Mouse (Mus musculus) kidney, embryonic 15.5 days (tissue): ENCODE data around the gene Ano4. TPM values are rescaled to one million over a fixed set of nuclear protein-coding genes. Genes with fewer than 3 reads are reported as not detected.
"Not testable (repeated sequence)": the region's sequence is repeated elsewhere in the genome, so short reads cannot be mapped to it uniquely, and the experiment has no call there.

ENCODE experiments used
- ATAC-seq: fragments of 200-750 bp; cut with Nextera tagmentation; replicated peaks from 2 replicates; pipeline ENCODE4 v1.8.0; 2017; ENCODE audit warnings: moderate TSS enrichment; ENCODE audit not compliant: low FRiP score
- H3K27ac ChIP-seq: fragments of 300-500 bp; sonication (generic); 2 replicates; pipeline ENCODE4 v1.5.1; 2015; ENCODE audit warnings: mild to moderate bottlenecking, inconsistent platforms
- H3K27me3 ChIP-seq: fragments of 300-500 bp; sonication (generic); 2 replicates; pipeline ENCODE4 v1.6.1; 2015; ENCODE audit warnings: inconsistent platforms
- H3K36me3 ChIP-seq: fragments of 300-500 bp; sonication (generic); 2 replicates; pipeline ENCODE4 v1.6.1; 2015; ENCODE audit warnings: inconsistent platforms
- H3K4me1 ChIP-seq: fragments of 300-500 bp; sonication (generic); 2 replicates; pipeline ENCODE4 v1.6.1; 2015; ENCODE audit warnings: inconsistent platforms
- H3K4me2 ChIP-seq: fragments of 300-500 bp; sonication (generic); 2 replicates; pipeline ENCODE4 v1.6.1; 2015; ENCODE audit warnings: moderate library complexity, mild to moderate bottlenecking, inconsistent platforms
- H3K4me3 ChIP-seq: fragments of 300-500 bp; sonication (generic); replicated peaks from 2 replicates; pipeline ENCODE4 v1.5.1; 2015; ENCODE audit warnings: mild to moderate bottlenecking, inconsistent platforms
- H3K9ac ChIP-seq: fragments of 300-500 bp; sonication (generic); 2 replicates; pipeline ENCODE4 v1.6.1; 2015; ENCODE audit warnings: mild to moderate bottlenecking, inconsistent platforms
- H3K9me3 ChIP-seq: fragments of 300-500 bp; sonication (generic); replicated peaks from 2 replicates; pipeline ENCODE4 v1.6.1; 2016; ENCODE audit warnings: inconsistent platforms
- WGBS: fragments of 180-500 bp; shearing (Covaris S2); methylation state at CpG from one replicate; pipeline ENCODE4 v1.1.7; 2015; ENCODE audit warnings: mixed read lengths; 5-methylcytosine and 5-hydroxymethylcytosine counted together
- polyA plus RNA-seq: library from polyadenylated mRNA; unstranded; fragments of >200 nt; fragmentation: Nextera tagmentation; extraction: Ambion mirVana; gene quantifications from 2 replicates; pipeline ENCODE4 v1.2.1, GENCODE M21; 2015

Gene Ano4
- polyA plus RNA-seq, 1 experiment from 2014 or later = 5.4 TPM

DNA sequence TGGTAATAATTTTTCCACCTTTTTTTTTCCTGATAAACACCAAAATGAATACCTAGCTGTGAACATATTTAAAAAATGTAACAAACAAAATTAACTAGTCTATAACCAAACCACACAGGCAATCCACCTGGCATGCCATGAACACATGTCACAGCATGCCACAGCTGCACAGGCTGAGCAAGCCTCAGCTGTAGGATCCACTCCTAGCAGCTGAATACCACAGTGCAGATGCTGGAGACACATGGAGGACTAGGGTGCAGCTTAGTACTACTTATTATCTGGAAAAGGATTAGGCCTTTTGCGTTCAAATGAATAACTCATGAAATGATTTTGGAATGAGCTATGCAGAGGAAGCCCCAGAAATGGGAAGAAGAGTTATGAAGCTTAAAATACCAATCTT is 233.6 kb downstream of the Ano4 start:
- H3K27me3 ChIP-seq = no peaks in the 10 kb centered on the region
- H3K4me3 ChIP-seq = no peak overlapping the region
- H3K9me3 ChIP-seq = no peaks in the 10 kb centered on the region
- no peak overlapping the region for H3K4me2 ChIP-seq
- no peak for ATAC-seq
- H3K4me1 ChIP-seq = no peaks in the 10 kb centered on the region
- no peak overlapping the region for H3K9ac ChIP-seq
- no peaks in the 10 kb centered on the region for H3K36me3 ChIP-seq
- H3K27ac ChIP-seq = no peak overlapping the region
- WGBS = 92% methylated on average over 1 of the region's 1 CpGs

DNA sequence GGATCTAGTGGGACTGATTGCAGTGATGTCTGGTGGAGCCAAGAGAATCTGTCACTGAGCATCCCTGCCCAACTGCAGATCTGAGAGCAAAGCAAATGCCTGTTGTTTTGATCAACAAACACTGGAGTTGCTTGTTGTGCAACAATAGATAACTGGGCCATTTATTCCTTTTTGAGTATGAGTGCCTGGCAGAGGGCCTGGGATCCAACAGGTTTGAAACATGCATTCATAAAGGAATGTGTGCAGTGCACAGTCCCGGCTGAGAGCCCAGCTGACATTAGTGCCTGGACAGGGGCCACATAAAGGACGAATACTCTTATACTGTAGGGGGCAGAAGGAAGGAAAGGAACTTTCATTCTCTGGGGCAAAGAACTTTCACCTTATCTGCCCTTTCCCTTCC is 241.0 kb downstream of the Ano4 start:
- Histone ChIP-seq H3K9me3 (no peaks in the 10 kb centered on the region), H3K36me3 (no peaks in the 10 kb centered on the region), H3K9ac (no peak overlapping the region), H3K27me3 (no peaks in the 10 kb centered on the region), H3K4me3 (no peak overlapping the region), H3K27ac (no peak overlapping the region), H3K4me2 (no peak overlapping the region), H3K4me1 (no peaks in the 10 kb centered on the region)
- ATAC-seq = no peak
- 68% methylated on average over 2 of the region's 2 CpGs for WGBS

DNA sequence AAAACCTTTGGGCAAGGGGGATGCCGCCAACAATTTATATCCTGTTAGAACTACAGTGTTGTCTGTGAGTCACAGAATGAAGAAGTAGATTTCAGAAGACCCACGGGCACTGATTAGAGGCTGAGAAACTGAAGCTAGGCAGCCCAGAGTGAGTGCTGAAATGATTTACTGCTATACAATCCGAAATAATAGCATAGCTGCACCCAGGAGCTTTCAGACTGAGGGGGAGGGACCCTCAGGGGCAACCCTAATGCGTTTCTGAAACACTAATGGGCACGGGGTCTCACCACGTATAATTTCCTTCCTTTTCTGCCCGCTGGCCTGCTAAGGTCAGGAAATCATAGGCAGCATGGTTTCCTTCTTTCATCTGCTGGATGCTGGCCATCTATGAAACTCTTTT is 242.5 kb downstream of the Ano4 start:
- WGBS = 21% methylated on average over 7 of the region's 7 CpGs
- no peak for ATAC-seq

DNA sequence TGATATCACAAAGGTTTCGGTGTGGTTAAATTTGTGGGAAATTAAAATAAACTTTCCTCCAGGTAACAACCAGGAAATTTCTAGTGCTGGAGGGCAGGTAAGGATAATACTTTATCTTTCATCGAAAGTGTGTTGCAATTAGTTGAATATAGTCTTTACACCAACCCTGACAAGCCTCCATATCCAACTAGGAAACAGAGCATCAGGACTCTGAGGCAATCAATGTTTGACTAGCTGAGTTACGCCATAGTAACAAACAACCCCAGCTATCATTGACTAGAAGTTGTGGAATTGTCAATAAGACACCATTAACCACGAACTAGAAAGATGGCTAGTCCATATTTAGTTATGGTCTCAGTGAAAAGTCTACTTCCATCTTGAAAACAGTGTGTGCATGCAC is 246.4 kb downstream of the Ano4 start:
- H3K9me3 ChIP-seq = no peaks in the 10 kb centered on the region
- WGBS = 79% methylated on average over 4 of the region's 4 CpGs
- H3K4me1 ChIP-seq = no peaks in the 10 kb centered on the region
- ATAC-seq = no peak
- H3K27me3 ChIP-seq = no peaks in the 10 kb centered on the region
- H3K4me3 ChIP-seq = no peak overlapping the region
- no peak overlapping the region for H3K9ac ChIP-seq
- no peaks in the 10 kb centered on the region for H3K36me3 ChIP-seq
- no peak overlapping the region for H3K27ac ChIP-seq
- no peak overlapping the region for H3K4me2 ChIP-seq

More for the DNA sequence above, 242.5 kb downstream of the Ano4 start:
- Histone ChIP-seq H3K36me3 (no peaks in the 10 kb centered on the region), H3K4me1 (no peaks in the 10 kb centered on the region), H3K27me3 (no peaks in the 10 kb centered on the region), H3K4me3 (no peak overlapping the region), H3K27ac (no peak overlapping the region), H3K9ac (no peak overlapping the region), H3K4me2 (no peak overlapping the region), H3K9me3 (no peaks in the 10 kb centered on the region)

DNA sequence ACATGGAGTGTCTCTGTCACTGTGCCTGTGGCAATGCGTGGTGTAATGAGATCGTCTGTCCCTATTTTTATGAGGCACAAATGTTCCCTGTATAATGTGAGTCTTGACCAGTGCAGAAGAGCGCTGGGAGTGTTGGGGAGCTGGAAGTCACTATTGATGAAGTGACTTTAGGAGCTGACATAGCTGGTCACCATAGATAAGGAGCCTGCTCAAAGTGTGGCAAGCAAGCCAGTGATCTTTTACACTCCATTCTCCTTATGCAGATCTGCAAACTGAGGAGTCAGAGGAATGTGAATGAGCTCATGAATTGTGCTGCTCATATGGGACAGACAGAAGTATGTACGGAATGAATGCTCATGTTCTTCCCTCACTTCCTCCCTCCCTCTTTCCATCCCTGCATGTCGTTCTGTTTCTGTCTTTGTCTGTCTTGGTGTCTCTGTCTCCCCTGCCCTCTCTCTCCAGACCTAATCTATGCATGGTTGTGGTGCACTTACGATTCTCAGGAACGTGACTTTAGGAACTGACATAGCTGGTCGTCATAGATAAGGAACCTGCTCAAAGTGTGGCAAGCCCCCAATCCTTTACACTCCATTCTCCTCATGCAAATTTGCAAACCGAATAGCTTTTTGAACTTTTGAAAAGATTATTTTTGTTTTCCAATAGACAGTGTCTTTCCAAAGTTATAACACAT is 252.1 kb downstream of the Ano4 start:
- no peaks in the 10 kb centered on the region for H3K4me1 ChIP-seq
- H3K9ac ChIP-seq = no peak overlapping the region
- ATAC-seq = peak; percentile 36; the same call in 1 of the 2 replicates
- no peak overlapping the region for H3K4me3 ChIP-seq
- H3K36me3 ChIP-seq = no peaks in the 10 kb centered on the region
- WGBS = 72% methylated on average over 9 of the region's 9 CpGs
- no peaks in the 10 kb centered on the region for H3K27me3 ChIP-seq
- no peaks in the 10 kb centered on the region for H3K9me3 ChIP-seq
- H3K4me2 ChIP-seq = no peak overlapping the region
- H3K27ac ChIP-seq = no peak overlapping the region

DNA sequence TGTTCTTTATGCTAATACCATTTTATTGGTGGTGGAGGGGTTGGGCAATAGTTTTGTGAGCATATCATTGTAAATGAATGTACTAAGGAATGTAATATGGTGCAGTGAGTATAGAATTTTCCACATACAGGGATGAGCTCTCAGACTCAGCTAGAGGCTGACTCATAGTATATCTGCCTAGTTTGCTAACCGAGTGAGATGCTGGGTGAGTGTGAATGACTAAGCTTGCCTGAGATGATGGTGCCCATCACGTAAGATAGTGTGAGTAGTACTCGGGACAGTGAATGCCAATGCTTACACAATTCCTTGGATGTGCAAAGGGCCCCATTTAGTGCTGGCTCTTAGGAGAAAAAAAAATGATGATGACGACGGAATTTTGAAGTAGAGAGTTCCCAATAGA is 267.1 kb downstream of the Ano4 start:
- no peaks in the 10 kb centered on the region for H3K36me3 ChIP-seq
- H3K4me1 ChIP-seq = no peaks in the 10 kb centered on the region
- no peak overlapping the region for H3K4me3 ChIP-seq
- H3K9me3 ChIP-seq = no peaks in the 10 kb centered on the region
- no peak overlapping the region for H3K9ac ChIP-seq
- ATAC-seq = no peak
- H3K27me3 ChIP-seq = no peaks in the 10 kb centered on the region
- 92% methylated on average over 5 of the region's 5 CpGs for WGBS
- H3K27ac ChIP-seq = no peak overlapping the region
- no peak overlapping the region for H3K4me2 ChIP-seq

DNA sequence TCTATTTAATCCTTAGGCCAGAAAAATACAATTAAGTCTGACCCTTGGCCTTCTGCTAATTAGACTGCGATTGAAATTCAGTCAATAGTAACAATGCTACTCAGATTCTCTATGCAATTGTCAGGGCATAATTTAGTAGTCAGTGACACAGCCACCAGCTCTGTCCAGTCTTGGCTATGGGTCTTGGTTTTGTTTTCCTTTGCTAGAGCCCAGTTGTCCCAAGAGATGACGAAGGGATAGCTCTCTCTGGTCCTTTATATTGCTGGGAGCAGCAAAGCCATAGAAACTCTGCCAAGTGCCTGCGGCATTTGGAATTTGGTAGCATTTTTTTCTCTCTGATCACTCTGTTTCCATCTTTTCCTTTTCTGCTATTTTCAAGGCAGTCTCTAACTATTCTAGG is 288.7 kb downstream of the Ano4 start:
- no peak for ATAC-seq
- H3K27me3 ChIP-seq = no peaks in the 10 kb centered on the region
- WGBS = 76% methylated on average over 3 of the region's 3 CpGs
- H3K36me3 ChIP-seq = no peaks in the 10 kb centered on the region
- no peak overlapping the region for H3K4me3 ChIP-seq
- no peak overlapping the region for H3K9ac ChIP-seq
- H3K9me3 ChIP-seq = no peaks in the 10 kb centered on the region
- no peaks in the 10 kb centered on the region for H3K4me1 ChIP-seq
- no peak overlapping the region for H3K4me2 ChIP-seq
- no peak overlapping the region for H3K27ac ChIP-seq

DNA sequence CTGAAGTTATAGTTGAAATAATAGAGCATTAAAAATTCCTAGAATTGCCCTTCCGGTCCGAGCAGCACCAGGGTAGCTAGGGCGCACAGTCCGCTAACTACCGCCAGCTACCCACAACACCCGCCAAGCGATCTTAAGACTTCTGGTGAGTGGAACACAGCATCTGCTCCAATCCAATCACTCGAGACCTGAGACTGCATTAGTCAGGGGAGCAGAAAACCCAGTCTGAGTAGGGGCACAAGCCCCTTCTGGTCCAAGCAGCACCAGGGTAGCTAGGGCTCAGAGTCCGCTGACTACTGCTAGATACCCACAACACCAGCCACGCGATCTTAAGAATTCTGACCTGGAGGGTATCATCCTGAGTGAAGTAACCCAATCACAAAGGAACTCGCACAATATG is 299.6 kb downstream of the Ano4 start:
- not testable (repeated sequence) for H3K4me2 ChIP-seq, H3K4me3 ChIP-seq, H3K27me3 ChIP-seq, H3K36me3 ChIP-seq, H3K4me1 ChIP-seq, H3K9me3 ChIP-seq, H3K9ac ChIP-seq, H3K27ac ChIP-seq, ATAC-seq
- 94% methylated on average over 12 of the region's 12 CpGs for WGBS

DNA sequence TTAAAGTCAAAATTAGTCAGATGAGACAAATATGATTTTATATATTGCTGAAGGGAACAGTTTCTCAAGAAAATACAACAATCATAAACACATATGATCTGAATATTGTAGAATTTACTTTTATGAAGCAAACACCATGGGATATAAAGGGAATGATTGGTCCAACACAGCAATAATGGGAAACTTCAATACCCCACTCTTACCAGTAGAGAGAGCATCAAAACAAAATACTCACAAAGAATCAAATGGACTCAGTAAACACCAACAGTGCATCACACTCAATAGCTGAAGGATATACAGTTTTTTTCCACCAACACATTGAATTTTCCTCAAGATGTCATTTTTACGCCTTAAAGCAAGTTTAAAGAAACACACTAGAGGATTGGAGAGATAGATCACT is 300.4 kb downstream of the Ano4 start:
- 88% methylated on average over 1 of the region's 1 CpGs for WGBS
- no peak overlapping the region for H3K27ac ChIP-seq

DNA sequence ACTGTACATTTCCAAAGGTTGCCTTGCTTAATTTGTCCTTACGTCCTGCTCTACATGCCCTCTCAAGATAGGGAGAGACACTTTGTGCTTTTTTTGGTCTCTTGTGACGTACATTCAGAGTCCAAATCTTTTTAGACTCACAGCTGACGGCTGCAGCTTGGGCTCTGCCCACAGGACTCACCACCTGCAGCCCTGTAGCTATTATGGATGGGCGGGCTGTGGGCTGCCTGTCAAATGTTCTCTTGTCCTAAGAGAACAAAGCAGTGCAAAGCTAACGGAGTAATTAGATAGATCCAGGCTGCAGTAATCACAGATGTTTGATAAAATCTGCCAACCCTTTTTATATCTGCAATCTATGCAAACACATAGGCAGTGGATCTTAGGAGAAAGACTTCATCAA is 325.6 kb downstream of the Ano4 start:
- Histone ChIP-seq H3K27ac (no peak overlapping the region), H3K9ac (no peak overlapping the region), H3K9me3 (no peaks in the 10 kb centered on the region), H3K4me3 (no peak overlapping the region), H3K27me3 (no peaks in the 10 kb centered on the region), H3K4me1 (no peaks in the 10 kb centered on the region), H3K4me2 (no peak overlapping the region), H3K36me3 (no peaks in the 10 kb centered on the region)
- ATAC-seq = no peak
- 63% methylated on average over 5 of the region's 5 CpGs for WGBS

More for the DNA sequence above, 300.4 kb downstream of the Ano4 start:
- no peaks in the 10 kb centered on the region for H3K36me3 ChIP-seq
- H3K4me3 ChIP-seq = no peak overlapping the region
- no peaks in the 10 kb centered on the region for H3K9me3 ChIP-seq
- H3K4me1 ChIP-seq = no peaks in the 10 kb centered on the region
- ATAC-seq = no peak
- H3K9ac ChIP-seq = no peak overlapping the region
- no peaks in the 10 kb centered on the region for H3K27me3 ChIP-seq
- no peak overlapping the region for H3K4me2 ChIP-seq

DNA sequence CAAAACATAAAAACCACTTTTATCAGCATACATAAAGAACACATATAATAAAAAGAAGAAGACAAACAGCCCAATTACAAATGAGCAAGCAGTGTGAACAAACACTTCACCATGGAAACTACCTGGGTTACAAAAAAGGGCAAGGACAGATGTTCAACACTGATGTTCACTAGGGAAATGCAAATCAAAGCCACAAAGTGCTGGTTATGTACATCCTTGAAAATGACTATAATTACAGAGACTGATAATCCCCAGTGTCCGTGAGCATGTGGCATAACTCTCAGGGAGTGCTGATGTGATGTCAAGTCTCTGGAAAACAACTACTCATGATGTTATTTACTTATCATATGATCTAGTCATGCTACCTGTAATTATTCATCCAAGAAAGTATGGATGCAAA is 336.3 kb downstream of the Ano4 start:
- ATAC-seq = no peak
- Histone ChIP-seq H3K4me2 (no peak overlapping the region), H3K4me1 (no peaks in the 10 kb centered on the region), H3K4me3 (no peak overlapping the region), H3K9ac (no peak overlapping the region), H3K9me3 (no peaks in the 10 kb centered on the region), H3K36me3 (no peaks in the 10 kb centered on the region), H3K27me3 (no peaks in the 10 kb centered on the region), H3K27ac (no peak overlapping the region)
- 80% methylated on average over 1 of the region's 1 CpGs for WGBS

DNA sequence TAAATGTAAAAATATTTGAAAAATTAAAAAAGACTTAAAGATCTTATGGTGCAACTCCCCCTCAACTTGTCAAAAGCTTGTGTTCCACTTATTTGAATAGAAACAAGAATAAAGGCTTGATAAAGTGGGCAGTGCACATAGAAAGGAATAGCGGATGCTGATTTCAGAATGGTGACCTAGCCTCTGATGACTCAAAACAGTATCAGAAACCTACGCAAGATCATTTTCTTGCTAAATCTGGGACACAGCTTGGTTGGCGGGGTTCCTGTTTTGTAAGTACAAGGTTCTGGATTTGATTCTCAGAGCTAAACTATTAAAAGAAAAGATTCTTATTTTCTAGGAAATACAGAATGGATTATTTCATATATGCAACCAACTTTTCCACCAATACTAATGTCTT is 340.0 kb downstream of the Ano4 start:
- Histone ChIP-seq H3K36me3 (no peaks in the 10 kb centered on the region), H3K27me3 (no peaks in the 10 kb centered on the region), H3K27ac (no peak overlapping the region), H3K9me3 (no peaks in the 10 kb centered on the region), H3K9ac (no peak overlapping the region), H3K4me2 (no peak overlapping the region), H3K4me1 (no peaks in the 10 kb centered on the region), H3K4me3 (no peak overlapping the region)
- WGBS = 93% methylated on average over 3 of the region's 3 CpGs
- ATAC-seq = no peak

DNA sequence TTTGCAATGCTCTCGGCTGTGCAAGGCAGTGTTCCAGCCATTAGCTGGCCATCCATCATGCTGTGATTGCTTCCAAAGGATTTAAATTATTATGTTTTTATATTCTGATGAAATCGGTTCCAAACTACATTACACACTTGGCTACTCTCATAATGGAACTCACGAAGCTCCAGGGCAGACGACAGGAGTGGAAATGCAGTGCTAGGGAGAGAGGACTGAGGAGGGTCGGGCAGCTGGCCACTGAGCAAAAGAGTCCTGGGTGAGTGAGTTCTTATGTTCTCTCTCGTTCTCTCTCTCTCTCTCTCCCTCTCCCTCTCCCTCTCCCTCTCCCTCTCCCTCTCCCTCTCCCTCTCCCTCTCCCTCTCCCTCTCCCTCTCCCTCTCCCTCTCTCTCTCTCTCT is 357.6 kb downstream of the Ano4 start:
- H3K27me3 ChIP-seq = no peaks in the 10 kb centered on the region
- H3K9me3 ChIP-seq = no peaks in the 10 kb centered on the region
- no peak overlapping the region for H3K4me3 ChIP-seq
- H3K36me3 ChIP-seq = no peaks in the 10 kb centered on the region
- H3K4me1 ChIP-seq = no peaks in the 10 kb centered on the region
- no peak overlapping the region for H3K9ac ChIP-seq
- H3K27ac ChIP-seq = no peak overlapping the region
- WGBS = 46% methylated on average over 6 of the region's 6 CpGs
- H3K4me2 ChIP-seq = no peak overlapping the region
- no peak for ATAC-seq
